Mouse (Mus musculus): ENCODE data around the gene Dlk2.

Dlk2 gene

GRCm38 (mm10) chr17:46297364-46298219 lies at the start of gene Dlk2:
TSS of gene Dlk2 (plus strand) at chr17:46297421.
- DNase-seq (ENCODE audit: low read depth in 1 of 2, low spot score in 2 of 2) = no peak

DNA sequence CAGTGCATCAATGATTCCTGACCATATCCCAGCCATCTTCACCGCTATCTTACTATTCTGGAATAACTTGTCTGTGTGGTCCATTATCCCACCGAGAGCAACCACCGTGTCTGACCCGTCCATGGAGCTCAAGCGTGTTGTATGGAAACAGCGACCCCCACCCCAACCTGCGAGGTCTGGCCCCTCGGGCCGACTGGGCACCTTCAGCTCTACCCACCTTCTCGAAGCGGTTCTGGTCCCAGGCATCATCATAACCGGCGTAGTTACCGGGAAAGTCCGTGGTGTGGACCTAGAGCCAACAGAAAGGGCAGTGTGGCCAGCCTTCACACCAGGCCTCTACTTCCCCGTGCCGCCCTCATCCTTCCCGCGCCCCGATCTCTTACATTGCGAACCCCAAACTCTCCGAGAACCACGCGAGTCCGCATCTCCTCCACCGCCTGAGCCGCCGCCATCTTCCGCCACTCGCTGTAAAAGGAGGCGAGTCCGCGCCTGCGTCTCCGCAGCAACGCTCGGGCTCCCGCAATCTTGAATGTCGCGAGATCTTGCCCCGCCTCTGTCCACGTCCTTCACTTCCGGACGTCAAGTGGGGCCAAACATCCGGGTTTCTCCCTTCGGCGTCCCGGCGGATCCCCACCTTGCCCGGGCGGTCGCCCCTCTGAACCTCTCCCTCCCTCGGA lies 49.6 kb upstream of the Dlk2 start, which contains the start of the genes Polr1c and Yipf3:
Polr1c (minus strand) TSS at position 543 of the 677 bp plus-strand sequence.
Yipf3 (plus strand) TSS at position 569 of the 677 bp plus-strand sequence.
- peak; percentile 86 to 90 for DNase-seq (ENCODE audit: low read depth in 1 of 2, low spot score in 2 of 2)

DNA sequence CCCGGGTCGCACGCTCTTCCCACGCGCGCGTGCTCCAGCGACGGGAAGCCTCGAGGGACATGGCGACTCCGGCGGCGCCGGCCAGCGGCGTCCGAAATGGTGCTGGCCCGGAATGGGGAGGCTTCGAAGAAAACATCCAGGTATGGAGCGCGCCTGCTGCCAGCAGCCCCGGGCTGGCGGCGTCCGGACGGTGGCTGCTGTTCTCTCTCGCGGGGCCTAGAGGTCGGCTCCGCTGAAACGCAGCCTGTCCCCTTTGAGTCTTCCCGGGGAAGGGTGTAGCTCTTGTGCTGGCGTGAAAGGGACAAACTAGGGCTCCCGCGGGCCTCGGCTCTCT lies 49.1 kb upstream of the Dlk2 start:
- DNase-seq (ENCODE audit: low read depth in 1 of 2, low spot score in 2 of 2) = no peak

DNA sequence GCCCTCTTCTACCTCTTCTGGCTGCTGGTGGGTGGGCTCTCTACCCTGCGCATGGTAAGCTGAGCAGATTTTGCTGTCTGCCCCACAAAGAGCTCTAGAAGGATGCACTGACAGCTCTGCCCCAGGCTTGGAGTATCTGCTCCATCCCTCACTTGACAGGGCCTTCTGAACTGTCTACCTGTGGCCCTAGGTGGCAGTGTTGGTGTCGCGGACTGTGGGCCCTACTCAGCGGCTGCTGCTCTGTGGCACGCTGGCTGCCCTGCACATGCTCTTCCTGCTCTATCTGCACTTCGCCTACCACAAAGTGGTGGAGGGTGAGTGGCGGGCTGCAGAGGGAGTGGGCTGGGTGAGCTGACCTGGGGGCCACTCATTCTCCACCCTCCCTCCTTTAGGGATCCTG lies 46.0 kb upstream of the Dlk2 start:
- no peak for DNase-seq (ENCODE audit: low read depth in 1 of 2, low spot score in 2 of 2)

GRCm38 (mm10) chr17:46252571-46253451 lies 44.4 kb upstream of the Dlk2 start:
- DNase-seq (ENCODE audit: low read depth in 1 of 2, low spot score in 2 of 2) = no peak

GRCm38 (mm10) chr17:46253452-46254084 lies 43.7 kb upstream of the Dlk2 start, which contains the start of gene Lrrc73:
TSS of gene Lrrc73 (plus strand) at chr17:46253531.
- DNase-seq (ENCODE audit: low read depth in 1 of 2, low spot score in 2 of 2) = peak; percentile 80 to 90

DNA sequence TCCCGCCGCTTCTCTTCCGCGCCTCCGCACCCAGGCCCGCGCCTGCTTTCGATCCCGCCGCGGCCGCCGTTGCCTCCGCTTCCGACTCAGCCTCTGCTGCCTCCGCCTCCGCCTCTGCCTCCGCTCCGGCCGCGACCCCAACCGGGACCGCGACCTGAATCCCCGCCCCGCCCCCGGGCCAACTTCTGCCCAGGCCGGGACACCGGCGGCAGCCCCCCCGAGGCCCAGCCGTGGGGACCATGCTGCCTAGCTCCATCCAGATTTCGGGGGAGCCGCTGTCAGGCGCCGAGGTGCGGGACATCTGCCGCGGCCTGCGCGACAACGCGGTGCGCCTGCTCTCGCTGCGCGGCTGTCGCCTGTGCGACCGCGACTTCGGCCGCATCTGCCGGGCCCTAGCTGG lies 43.1 kb upstream of the Dlk2 start:
- no peak for DNase-seq (ENCODE audit: low read depth in 1 of 2, low spot score in 2 of 2)

GRCm38 (mm10) chr17:46255147-46255546 lies 42.1 kb upstream of the Dlk2 start:
- DNase-seq (ENCODE audit: low read depth in 1 of 2, low spot score in 2 of 2) = no peak

GRCm38 (mm10) chr17:46258279-46259053 lies 38.8 kb upstream of the Dlk2 start:
- no peak for DNase-seq (ENCODE audit: low read depth in 1 of 2, low spot score in 2 of 2)

DNA sequence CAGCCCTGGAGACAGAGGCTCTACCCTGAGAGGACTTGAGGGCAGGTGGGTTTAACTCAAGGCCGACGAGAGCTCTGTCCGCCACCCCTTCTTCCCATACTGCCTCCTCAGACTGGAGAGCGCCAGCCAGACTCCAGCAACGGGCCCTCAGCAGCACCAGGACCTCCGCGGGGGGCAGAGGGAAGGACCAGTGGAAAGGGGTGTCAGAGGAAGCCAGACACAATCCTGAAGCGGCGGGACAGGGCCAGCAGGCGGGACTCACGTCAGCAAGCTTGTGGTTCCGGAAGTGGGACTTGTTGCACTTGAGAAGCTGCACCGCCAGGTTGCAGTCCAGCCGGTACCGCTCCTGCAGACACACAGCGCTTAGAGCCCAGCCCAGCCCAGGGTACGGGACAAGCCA lies 37.5 kb upstream of the Dlk2 start:
- DNase-seq (ENCODE audit: low read depth in 1 of 2, low spot score in 2 of 2) = no peak

DNA sequence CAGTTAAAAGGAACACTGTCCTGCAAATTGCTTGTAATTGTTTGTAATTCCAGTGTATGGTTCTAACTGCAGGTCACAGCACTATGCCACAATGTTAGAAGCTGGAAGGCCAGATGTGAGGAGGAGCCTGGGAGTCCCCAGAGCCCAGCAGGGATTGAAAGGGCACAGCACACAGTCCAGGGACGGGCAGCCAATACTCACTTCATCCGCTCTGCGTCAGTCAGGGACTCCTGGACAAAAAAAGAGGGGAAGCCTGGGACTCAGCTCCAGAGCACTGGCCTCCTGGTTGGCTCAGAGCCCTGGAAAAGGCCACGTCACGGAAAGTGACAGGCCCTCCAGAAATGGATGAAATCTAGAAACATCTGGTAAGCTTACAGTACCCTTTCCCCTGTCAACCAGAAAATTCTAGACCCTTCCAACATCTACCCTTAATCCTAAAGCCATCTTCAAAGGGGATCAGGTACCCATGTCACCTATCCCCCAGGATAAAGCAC lies 35.0 kb upstream of the Dlk2 start:
- DNase-seq (ENCODE audit: low read depth in 1 of 2, low spot score in 2 of 2) = no peak

- DNase-seq (ENCODE audit: low read depth in 1 of 2, low spot score in 2 of 2) = no peak
Observed at GRCm38 (mm10) chr17:46265502-46265901, 31.7 kb upstream of the Dlk2 start.

GRCm38 (mm10) chr17:46265918-46266618 lies 31.2 kb upstream of the Dlk2 start:
- DNase-seq (ENCODE audit: low read depth in 1 of 2, low spot score in 2 of 2) = peak; percentile 31 to 59

- no peak for DNase-seq (ENCODE audit: low read depth in 1 of 2, low spot score in 2 of 2)
Observed at GRCm38 (mm10) chr17:46266986-46267385, 30.2 kb upstream of the Dlk2 start.

DNA sequence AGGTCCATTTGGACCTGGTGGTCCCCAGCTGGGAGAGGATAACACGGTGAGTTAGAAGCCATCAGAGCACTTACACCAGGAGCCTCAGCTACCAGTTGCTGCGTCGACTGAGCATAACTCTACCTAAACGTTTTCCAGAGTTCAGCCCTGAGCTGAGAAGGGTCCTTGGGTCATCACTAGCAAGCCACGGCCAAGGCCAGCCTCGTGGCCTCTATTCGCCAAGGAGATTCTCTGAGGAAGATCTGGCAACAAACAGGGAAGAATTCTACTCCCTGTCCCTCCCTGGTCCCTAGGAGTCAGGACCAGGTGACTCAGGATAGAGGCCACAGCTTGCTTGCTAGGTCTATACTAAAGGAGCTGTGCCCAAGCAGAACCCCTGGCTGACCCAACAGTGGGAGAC lies 29.7 kb upstream of the Dlk2 start:
- no peak for DNase-seq (ENCODE audit: low read depth in 1 of 2, low spot score in 2 of 2)

- DNase-seq (ENCODE audit: low read depth in 1 of 2, low spot score in 2 of 2) = no peak
Observed at GRCm38 (mm10) chr17:46268026-46268720, 29.0 kb upstream of the Dlk2 start.

DNA sequence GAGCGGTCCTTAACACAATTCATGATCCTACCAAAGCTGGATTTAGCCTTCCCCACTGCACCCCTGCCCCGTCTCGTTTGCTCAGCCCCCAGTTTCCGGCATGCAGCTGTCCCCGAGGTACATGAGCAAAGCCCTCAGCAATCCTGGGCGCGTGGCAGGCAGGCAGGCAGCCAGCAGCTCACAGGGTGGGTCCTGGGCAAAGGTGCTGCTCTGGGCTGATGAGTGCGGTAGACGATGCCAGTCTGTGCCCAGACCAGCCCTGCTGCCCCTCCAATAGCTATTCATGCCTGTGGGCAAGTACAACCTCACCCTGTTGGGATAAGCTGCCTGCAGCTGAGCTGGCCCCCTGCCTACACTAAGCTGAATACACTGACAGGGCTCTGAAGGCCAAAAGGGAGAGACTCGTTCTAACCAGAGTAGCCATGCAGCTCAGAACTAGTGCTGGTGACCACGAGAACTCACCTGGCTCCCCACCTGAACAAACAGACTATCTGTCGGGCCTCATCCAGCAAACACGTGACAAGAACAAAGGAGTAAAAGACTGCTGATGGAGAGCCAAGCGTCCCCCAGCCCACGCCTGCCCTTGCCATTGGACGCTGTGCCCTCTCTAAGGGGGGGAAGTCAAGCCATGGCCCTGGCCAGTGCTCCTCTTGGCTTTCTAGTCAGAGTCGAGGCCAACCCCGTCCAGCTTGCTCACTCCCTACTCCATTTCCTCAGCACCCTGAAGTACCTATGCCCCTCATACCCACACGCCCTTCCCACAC lies 27.3 kb upstream of the Dlk2 start:
- no peak for DNase-seq (ENCODE audit: low read depth in 1 of 2, low spot score in 2 of 2)

DNA sequence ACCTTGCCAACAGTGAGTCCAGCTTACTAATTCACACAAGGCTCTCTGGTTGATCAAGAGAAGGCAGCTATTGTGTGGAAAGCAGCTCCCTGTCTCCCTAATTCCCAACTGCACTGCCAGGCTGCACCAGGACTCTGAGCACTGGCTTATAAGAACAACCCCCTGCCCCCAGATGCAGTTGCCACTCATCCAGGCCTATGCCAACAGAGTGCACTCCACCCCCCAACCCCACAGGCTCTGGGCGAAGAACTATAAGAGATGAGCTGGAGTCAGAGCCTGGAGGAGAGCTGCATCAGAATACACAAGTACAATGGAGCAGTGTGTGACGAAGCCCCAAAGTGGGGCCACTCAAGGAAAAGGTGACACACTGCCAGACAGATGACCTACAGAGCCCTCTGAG lies 25.2 kb upstream of the Dlk2 start:
- no peak for DNase-seq (ENCODE audit: low read depth in 1 of 2, low spot score in 2 of 2)
